Mouse (Mus musculus) stomach, postnatal 0 days (tissue): ENCODE measurements around the gene Slc9b1. TPM values are rescaled to one million over a fixed set of nuclear protein-coding genes. Genes with fewer than 3 reads are reported as not detected.

Experiments used
- ATAC-seq: fragments of 200-750 bp; cut with Nextera tagmentation; 2 replicates; pipeline ENCODE4 v1.8.0; 2017; ENCODE audit not compliant: low FRiP score, low TSS enrichment
- DNase-seq: peaks from one replicate; pipeline ENCODE4 v3.0.0-alpha.2; 2016; ENCODE audit warnings: low spot score
- H3K27ac ChIP-seq: fragments of 300-500 bp; sonication (generic); replicated peaks from 2 replicates; pipeline ENCODE4 v1.5.1; 2014; ENCODE audit warnings: mild to moderate bottlenecking, control low read depth
- H3K27me3 ChIP-seq: fragments of 300-500 bp; sonication (generic); 2 replicates; pipeline ENCODE4 v1.6.1; 2014; ENCODE audit warnings: low read length; ENCODE audit not compliant: control insufficient read depth, insufficient read depth
- H3K36me3 ChIP-seq: fragments of 300-500 bp; sonication (generic); 2 replicates; pipeline ENCODE4 v1.6.1; 2014; ENCODE audit warnings: low read length, mixed read lengths; ENCODE audit not compliant: control insufficient read depth, insufficient read depth
- H3K4me1 ChIP-seq: fragments of 300-500 bp; sonication (generic); replicated peaks from 2 replicates; pipeline ENCODE4 v1.6.1; 2014; ENCODE audit warnings: antibody characterized with exemption; ENCODE audit not compliant: control insufficient read depth, insufficient read depth
- H3K4me2 ChIP-seq: fragments of 300-500 bp; sonication (generic); replicated peaks from 2 replicates; pipeline ENCODE4 v1.6.1; 2014; ENCODE audit warnings: low read depth, mild to moderate bottlenecking, control low read depth, moderate library complexity
- H3K4me3 ChIP-seq: fragments of 300-500 bp; sonication (generic); 2 replicates; pipeline ENCODE4 v1.5.1; 2014; ENCODE audit warnings: low read depth, low read length, control low read depth
- H3K9ac ChIP-seq: fragments of 300-500 bp; sonication (generic); 2 replicates; pipeline ENCODE4 v1.6.1; 2014; ENCODE audit warnings: mild to moderate bottlenecking, low read length, control low read depth, mixed read lengths
- H3K9me3 ChIP-seq: fragments of 300-500 bp; sonication (generic); 2 replicates; pipeline ENCODE4 v1.6.1; 2016; ENCODE audit warnings: low read length; ENCODE audit not compliant: control insufficient read depth
- CTCF ChIP-seq: IDR thresholded peaks from 2 replicates; pipeline ENCODE4 v1.5.1; 2016; ENCODE audit warnings: antibody characterized with exemption, low read depth, mild to moderate bottlenecking, moderate library complexity
- EP300 ChIP-seq: optimal IDR thresholded peaks from 2 replicates; pipeline ENCODE3; 2016; ENCODE audit warnings: antibody characterized with exemption
- WGBS: fragments of 180-500 bp; shearing (Covaris S2); extraction: QIAGEN DNeasy Blood & Tissue Kit; methylation state at CpG from one replicate; pipeline ENCODE4 v1.1.7; 2014; 5-methylcytosine and 5-hydroxymethylcytosine counted together
- polyA plus RNA-seq: library from polyadenylated mRNA; unstranded; fragments of >200 nt; fragmentation: Nextera tagmentation; extraction: Ambion mirVana; gene quantifications from 2 replicates; pipeline ENCODE4 v1.2.1, GENCODE M21; 2015

Slc9b1 gene
- polyA plus RNA-seq, 1 experiment from 2014 or later: 0.07 TPM

DNA sequence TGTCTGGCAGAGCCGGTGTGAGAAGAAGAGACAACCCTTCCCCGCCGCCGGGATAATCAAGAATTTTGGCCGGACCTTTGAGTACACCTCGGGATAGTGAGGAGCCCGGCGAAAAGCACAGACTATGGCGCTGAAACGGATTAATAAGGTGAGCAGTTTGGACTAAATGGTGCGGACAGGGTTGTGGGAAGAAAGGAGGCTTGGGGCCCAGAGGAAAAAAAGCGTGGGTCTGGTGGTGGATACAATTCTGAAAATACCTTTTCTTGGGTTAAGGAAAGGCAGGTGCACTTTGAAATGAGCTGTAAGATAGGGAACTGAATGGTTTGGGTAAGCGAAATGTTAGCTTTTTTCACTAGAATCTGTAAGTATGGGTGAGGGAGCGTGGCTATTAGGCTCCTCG, 91.8 kb downstream of the Slc9b1 start:
- Histone ChIP-seq H3K9ac (peak overlapping the region; percentile 97), H3K9me3 (no peaks in the 10 kb centered on the region), H3K36me3 (no peaks in the 10 kb centered on the region), H3K4me1 (no peaks in the 10 kb centered on the region), H3K27me3 (no peaks in the 10 kb centered on the region), H3K4me2 (peak overlapping the region; percentile 61), H3K4me3 (peak overlapping the region; percentile 85), H3K27ac (peak overlapping the region; percentile 100)
- DNase-seq: no peak
- no peak for ATAC-seq
- WGBS: 2% methylated on average over 15 of the region's 15 CpGs
- TF ChIP-seq CTCF: no peak
- TF ChIP-seq EP300: no peak

DNA sequence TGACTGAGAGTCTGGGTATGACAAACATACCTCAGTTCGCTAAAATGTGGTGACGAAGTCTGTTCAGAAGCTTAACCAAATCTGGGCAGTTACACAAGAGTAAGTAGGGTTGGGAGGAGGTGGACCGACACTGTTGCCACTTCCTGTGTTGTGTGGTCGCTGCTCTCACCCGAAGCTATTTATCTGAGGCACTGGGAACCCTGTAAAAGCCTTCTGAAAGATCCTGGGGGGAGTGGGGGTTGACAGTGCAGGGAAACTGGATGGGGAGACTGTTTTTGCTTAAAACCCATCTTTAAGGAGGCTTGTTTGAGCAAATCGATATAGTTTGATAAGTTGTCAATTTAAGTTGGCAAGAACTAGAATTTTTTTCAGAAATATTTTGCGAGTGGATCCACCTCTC, 92.4 kb downstream of the Slc9b1 start:
- Histone ChIP-seq H3K9ac (peak overlapping the region; percentile 97), H3K9me3 (no peaks in the 10 kb centered on the region), H3K36me3 (no peaks in the 10 kb centered on the region), H3K4me3 (peak overlapping the region; percentile 85), H3K4me1 (no peaks in the 10 kb centered on the region), H3K27me3 (no peaks in the 10 kb centered on the region), H3K27ac (peak overlapping the region; percentile 100), H3K4me2 (peak overlapping the region; percentile 61)
- 2% methylated on average over 7 of the region's 7 CpGs for WGBS
- no peak for ATAC-seq
- TF ChIP-seq EP300: no peak
- no peak for TF ChIP-seq CTCF
- peak; percentile 63 for DNase-seq

DNA sequence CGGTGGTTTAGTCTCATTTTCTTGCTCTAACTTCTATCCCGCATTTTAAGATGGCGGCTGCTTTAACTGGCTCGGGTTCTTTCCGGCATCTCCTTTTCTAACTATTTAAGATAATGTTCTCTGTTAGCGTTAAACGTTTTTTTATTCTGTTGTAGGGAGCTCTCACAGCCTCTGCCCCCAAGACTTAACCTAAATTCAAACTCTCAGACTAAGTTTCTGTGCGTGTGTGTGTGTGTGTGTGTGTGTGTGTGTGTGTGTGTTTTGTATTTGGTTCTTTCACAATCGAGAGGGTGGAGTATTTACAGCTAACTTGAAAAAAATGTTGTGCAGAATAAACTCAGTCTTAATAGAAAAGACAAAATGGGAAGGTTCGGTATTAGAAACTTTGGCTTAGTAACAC, 92.8 kb downstream of the Slc9b1 start:
- peak overlapping the region; percentile 97 for H3K9ac ChIP-seq
- DNase-seq: peak; percentile 28

DNA sequence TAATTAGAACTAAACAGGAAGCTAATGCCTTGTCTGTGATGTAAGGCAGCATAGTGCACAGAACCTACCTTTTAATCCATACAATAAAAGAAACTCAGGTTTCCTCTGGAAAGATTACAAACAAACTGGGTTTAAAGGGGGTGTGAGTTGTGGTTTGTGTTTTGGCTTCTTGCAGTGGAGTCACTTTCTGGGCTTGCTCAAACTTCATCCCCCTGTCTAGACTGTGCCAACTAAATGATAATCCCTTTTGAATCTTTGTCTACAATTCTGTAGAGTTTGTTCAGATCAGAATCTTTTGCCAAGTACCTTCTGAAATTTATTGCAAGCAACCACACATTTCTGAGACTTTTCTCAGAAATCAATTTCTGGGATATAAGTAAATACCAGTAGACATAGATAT, 97.1 kb downstream of the Slc9b1 start:
- Histone ChIP-seq H3K9me3 (no peaks in the 10 kb centered on the region), H3K27me3 (no peaks in the 10 kb centered on the region), H3K36me3 (no peaks in the 10 kb centered on the region), H3K4me3 (no peak overlapping the region), H3K4me1 (no peaks in the 10 kb centered on the region), H3K27ac (no peak overlapping the region), H3K4me2 (no peak overlapping the region), H3K9ac (no peak overlapping the region)
- TF ChIP-seq EP300: no peak
- no peak for TF ChIP-seq CTCF
- ATAC-seq (no peak), DNase-seq (no peak)

More for the DNA sequence above, 92.8 kb downstream of the Slc9b1 start:
- Histone ChIP-seq H3K27ac (peak overlapping the region; percentile 100), H3K4me2 (peak overlapping the region; percentile 61), H3K36me3 (no peaks in the 10 kb centered on the region), H3K9me3 (no peaks in the 10 kb centered on the region), H3K27me3 (no peaks in the 10 kb centered on the region), H3K4me3 (peak overlapping the region; percentile 85), H3K4me1 (no peaks in the 10 kb centered on the region)
- TF ChIP-seq EP300 (peak; percentile 57), CTCF (no peak)
- no peak for ATAC-seq
- WGBS: 5% methylated on average over 10 of the region's 10 CpGs

Other genes with a start within 250 kb of the Slc9b1 start
- 3.9 and 4.8 TPM in 2 replicates for gene Cenpe, start 135.5 kb upstream of the Slc9b1 start, polyA plus RNA-seq
- 2.4 TPM in 2 replicates for gene Bdh2, start 66.8 kb upstream of the Slc9b1 start, polyA plus RNA-seq
- gene Slc9b2, start 40.3 kb upstream of the Slc9b1 start, polyA plus RNA-seq: 6.0 and 6.9 TPM in 2 replicates
- 34.2 and 35.5 TPM in 2 replicates for gene Cisd2, start 75.9 kb downstream of the Slc9b1 start, polyA plus RNA-seq
- 420 and 430 TPM in 2 replicates for gene Ube2d3, start 90.1 kb downstream of the Slc9b1 start, polyA plus RNA-seq
- gene Manba, start 137.6 kb downstream of the Slc9b1 start, polyA plus RNA-seq: 11.8 and 12.8 TPM in 2 replicates